Mouse (Mus musculus) retina, adult 2 months (tissue): ENCODE data around the gene Glud1.

ENCODE experiments used
- DNase-seq: peaks from one replicate; pipeline ENCODE4 v3.0.0-alpha.2; 2012; ENCODE audit warnings: low read depth, low spot score

Gene Glud1

GRCm38 (mm10) chr14:34378560-34379331, 68.2 kb downstream of the Glud1 start:
- no peak for DNase-seq

GRCm38 (mm10) chr14:34382921-34383704, 72.6 kb downstream of the Glud1 start:
- no peak for DNase-seq

- no peak for DNase-seq
Measured at GRCm38 (mm10) chr14:34393295-34393694, 82.8 kb downstream of the Glud1 start.
